Mouse (Mus musculus): ENCODE measurements around the gene Scgb2b19. TPM values are rescaled to one million over a fixed set of nuclear protein-coding genes. Genes with fewer than 3 reads are reported as not detected.
"Not testable (repeated sequence)": the region's sequence is repeated elsewhere in the genome, so short reads cannot be mapped to it uniquely, and the experiment has no call there.

Scgb2b19 gene
- not detected in 2 replicates for polyA plus RNA-seq (2012)

GRCm38 (mm10) chr7:33280238-33280637 is at the start of gene Scgb2b19:
TSS of gene Scgb2b19 (minus strand) at chr7:33280338.
- not testable (repeated sequence) for TF ChIP-seq GATA1 (IDR thresholded peaks at IDR 0.05; ENCODE audit: low read length)

DNA sequence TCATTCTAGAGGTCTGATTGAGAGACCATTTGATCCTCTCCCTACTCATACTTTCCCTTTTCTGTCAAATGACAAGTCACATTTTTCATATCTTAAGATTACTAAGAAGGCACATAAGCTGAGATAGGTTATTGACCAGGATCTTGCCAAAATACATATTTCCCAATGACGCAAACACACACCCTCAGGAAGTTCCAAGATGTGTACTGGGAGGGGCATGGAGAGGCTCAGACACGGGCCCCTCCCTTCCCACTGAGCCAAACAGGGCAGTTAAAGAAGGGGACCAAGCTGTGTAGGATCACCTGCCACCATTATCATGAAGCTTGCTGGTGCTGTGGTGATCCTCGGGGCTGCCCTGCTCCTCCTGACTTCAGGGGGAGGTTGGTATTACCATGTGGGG is 6.9 kb upstream of the Scgb2b19 start, which contains the start of gene Scgb1b19:
TSS of gene Scgb1b19 (plus strand) at position 301 of the 400 bp plus-strand sequence.
- not testable (repeated sequence) for TF ChIP-seq GATA1 (IDR thresholded peaks at IDR 0.05; ENCODE audit: low read length)

Other genes starting within 250 kb of the Scgb2b19 start
- gene Scgb2b17, start 223.8 kb downstream of the Scgb2b19 start, polyA plus RNA-seq (2012), result not detected in 2 replicates
- not detected in 2 replicates for gene Scgb1b17, start 216.9 kb downstream of the Scgb2b19 start, polyA plus RNA-seq (2012)
- gene Scgb2b18, start 106.5 kb downstream of the Scgb2b19 start, polyA plus RNA-seq (2012), result not detected in 2 replicates
- not detected in 2 replicates for gene Scgb1b18, start 94.8 kb downstream of the Scgb2b19 start, polyA plus RNA-seq (2012)
- not detected in 2 replicates for gene Scgb1b19, start 7.0 kb upstream of the Scgb2b19 start, polyA plus RNA-seq (2012)
- not detected in 2 replicates for gene Scgb2b20, start 86.0 kb upstream of the Scgb2b19 start, polyA plus RNA-seq (2012)
- not detected in 2 replicates for gene Scgb1b20, start 92.9 kb upstream of the Scgb2b19 start, polyA plus RNA-seq (2012)
- not detected in 2 replicates for gene Scgb2b21, start 240.1 kb upstream of the Scgb2b19 start, polyA plus RNA-seq (2012)

Data from G1E-ER4 (cell line).